Mouse (Mus musculus) lung, embryonic 15.5 days (tissue): ENCODE data around the gene Arhgef3. TPM values are rescaled to one million over a fixed set of nuclear protein-coding genes. Genes with fewer than 3 reads are reported as not detected.

Source experiments
- ATAC-seq: fragments of 200-750 bp; cut with Nextera tagmentation; 2 replicates; pipeline ENCODE4 v1.8.0; 2017; ENCODE audit warnings: moderate number of reproducible peaks, borderline replicate concordance; ENCODE audit not compliant: low FRiP score, low TSS enrichment; ENCODE audit errors: extremely low read depth
- H3K27ac ChIP-seq: fragments of 300-500 bp; sonication (generic); 2 replicates; pipeline ENCODE4 v1.5.1; 2015; ENCODE audit warnings: moderate library complexity, mild to moderate bottlenecking, inconsistent platforms
- H3K27me3 ChIP-seq: fragments of 300-500 bp; sonication (generic); 2 replicates; pipeline ENCODE4 v1.6.1; 2015; ENCODE audit warnings: inconsistent platforms
- H3K36me3 ChIP-seq: fragments of 300-500 bp; sonication (generic); 2 replicates; pipeline ENCODE4 v1.6.1; 2015; ENCODE audit warnings: inconsistent platforms
- H3K4me1 ChIP-seq: fragments of 300-500 bp; sonication (generic); 2 replicates; pipeline ENCODE4 v1.6.1; 2015; ENCODE audit warnings: inconsistent platforms
- H3K4me2 ChIP-seq: fragments of 300-500 bp; sonication (generic); 2 replicates; pipeline ENCODE4 v1.6.1; 2015; ENCODE audit warnings: inconsistent platforms, mild to moderate bottlenecking, moderate library complexity
- H3K4me3 ChIP-seq: fragments of 300-500 bp; sonication (generic); 2 replicates; pipeline ENCODE4 v1.5.1; 2015; ENCODE audit warnings: mild to moderate bottlenecking, inconsistent platforms
- H3K9ac ChIP-seq: fragments of 300-500 bp; sonication (generic); 2 replicates; pipeline ENCODE4 v1.6.1; 2015; ENCODE audit warnings: inconsistent platforms
- H3K9me3 ChIP-seq: fragments of 300-500 bp; sonication (generic); 2 replicates; pipeline ENCODE4 v1.6.1; 2016; ENCODE audit warnings: inconsistent platforms
- WGBS: fragments of 180-500 bp; shearing (Covaris S2); methylation state at CpG from one replicate; pipeline ENCODE4 v1.1.7; 2015; 5-methylcytosine and 5-hydroxymethylcytosine counted together
- polyA plus RNA-seq: library from polyadenylated mRNA; unstranded; fragments of >200 nt; fragmentation: Nextera tagmentation; extraction: Ambion mirVana; gene quantifications from 2 replicates; pipeline ENCODE4 v1.2.1, GENCODE M21; 2015

Gene Arhgef3
- polyA plus RNA-seq, 1 experiment from 2014 or later, result 10.9 TPM

GRCm38 (mm10) chr14:27283956-27284355 lies 169.3 kb downstream of the Arhgef3 start:
- Histone ChIP-seq H3K27ac (no peak overlapping the region), H3K36me3 (no peaks in the 10 kb centered on the region), H3K27me3 (no peaks in the 10 kb centered on the region), H3K9ac (no peak overlapping the region), H3K4me1 (no peaks in the 10 kb centered on the region), H3K9me3 (no peaks in the 10 kb centered on the region), H3K4me3 (no peak overlapping the region), H3K4me2 (no peak overlapping the region)
- no peak for ATAC-seq

- 18% methylated on average over 4 of the region's 4 CpGs for WGBS
Measured at GRCm38 (mm10) chr14:27286202-27286601, 171.5 kb downstream of the Arhgef3 start.

GRCm38 (mm10) chr14:27289053-27289452 lies 174.4 kb downstream of the Arhgef3 start:
- Histone ChIP-seq H3K4me1 (no peaks in the 10 kb centered on the region), H3K9ac (no peak overlapping the region), H3K27ac (no peak overlapping the region), H3K4me3 (no peak overlapping the region), H3K9me3 (no peaks in the 10 kb centered on the region), H3K4me2 (no peak overlapping the region), H3K36me3 (no peaks in the 10 kb centered on the region), H3K27me3 (no peaks in the 10 kb centered on the region)
- WGBS, result 60% methylated on average over 5 of the region's 5 CpGs
- no peak for ATAC-seq

More at GRCm38 (mm10) chr14:27286202-27286601, 171.5 kb downstream of the Arhgef3 start:
- H3K9me3 ChIP-seq, result no peaks in the 10 kb centered on the region
- no peaks in the 10 kb centered on the region for H3K27me3 ChIP-seq
- no peak overlapping the region for H3K9ac ChIP-seq
- no peak overlapping the region for H3K27ac ChIP-seq
- no peak overlapping the region for H3K4me2 ChIP-seq
- no peak overlapping the region for H3K4me3 ChIP-seq
- H3K36me3 ChIP-seq, result no peaks in the 10 kb centered on the region
- no peaks in the 10 kb centered on the region for H3K4me1 ChIP-seq
- ATAC-seq, result no peak

GRCm38 (mm10) chr14:27292101-27292500 lies 177.4 kb downstream of the Arhgef3 start:
- Histone ChIP-seq H3K9ac (no peak overlapping the region), H3K27me3 (no peaks in the 10 kb centered on the region), H3K4me1 (no peaks in the 10 kb centered on the region), H3K4me2 (no peak overlapping the region), H3K27ac (no peak overlapping the region), H3K9me3 (no peaks in the 10 kb centered on the region), H3K36me3 (no peaks in the 10 kb centered on the region), H3K4me3 (no peak overlapping the region)
- ATAC-seq, result no peak
- WGBS, result 81% methylated on average over 6 of the region's 6 CpGs

GRCm38 (mm10) chr14:27295821-27296220 lies 181.1 kb downstream of the Arhgef3 start:
- H3K27ac ChIP-seq, result no peak overlapping the region
- no peak overlapping the region for H3K9ac ChIP-seq
- no peak overlapping the region for H3K4me3 ChIP-seq
- H3K4me2 ChIP-seq, result no peak overlapping the region
- no peaks in the 10 kb centered on the region for H3K4me1 ChIP-seq
- H3K36me3 ChIP-seq, result no peaks in the 10 kb centered on the region
- H3K9me3 ChIP-seq, result no peaks in the 10 kb centered on the region
- H3K27me3 ChIP-seq, result no peaks in the 10 kb centered on the region
- no peak for ATAC-seq
- 81% methylated on average over 7 of the region's 7 CpGs for WGBS

- Histone ChIP-seq H3K4me3 (no peak overlapping the region), H3K27me3 (no peaks in the 10 kb centered on the region), H3K27ac (no peak overlapping the region), H3K4me2 (no peak overlapping the region), H3K36me3 (no peaks in the 10 kb centered on the region), H3K9me3 (no peaks in the 10 kb centered on the region), H3K4me1 (no peaks in the 10 kb centered on the region), H3K9ac (no peak overlapping the region)
- WGBS, result 53% methylated on average over 5 of the region's 5 CpGs
- ATAC-seq, result no peak
Measured at GRCm38 (mm10) chr14:27296987-27297386, 182.3 kb downstream of the Arhgef3 start.

- H3K9ac ChIP-seq, result no peak overlapping the region
- H3K36me3 ChIP-seq, result no peaks in the 10 kb centered on the region
- H3K9me3 ChIP-seq, result no peaks in the 10 kb centered on the region
- WGBS, result 43% methylated on average over 2 of the region's 2 CpGs
- no peaks in the 10 kb centered on the region for H3K4me1 ChIP-seq
- H3K4me3 ChIP-seq, result no peak overlapping the region
- H3K27ac ChIP-seq, result no peak overlapping the region
- H3K4me2 ChIP-seq, result no peak overlapping the region
- ATAC-seq, result no peak
- no peaks in the 10 kb centered on the region for H3K27me3 ChIP-seq
Measured at GRCm38 (mm10) chr14:27298875-27299274, 184.2 kb downstream of the Arhgef3 start.

GRCm38 (mm10) chr14:27299705-27300104 lies 185.0 kb downstream of the Arhgef3 start:
- Histone ChIP-seq H3K4me3 (no peak overlapping the region), H3K36me3 (no peaks in the 10 kb centered on the region), H3K27ac (no peak overlapping the region), H3K4me2 (no peak overlapping the region), H3K9me3 (no peaks in the 10 kb centered on the region), H3K9ac (no peak overlapping the region), H3K27me3 (no peaks in the 10 kb centered on the region), H3K4me1 (no peaks in the 10 kb centered on the region)
- no peak for ATAC-seq
- WGBS, result 47% methylated on average over 4 of the region's 4 CpGs

- Histone ChIP-seq H3K36me3 (no peaks in the 10 kb centered on the region), H3K4me1 (no peaks in the 10 kb centered on the region), H3K9me3 (no peaks in the 10 kb centered on the region), H3K4me3 (no peak overlapping the region), H3K27ac (no peak overlapping the region), H3K27me3 (no peaks in the 10 kb centered on the region), H3K4me2 (no peak overlapping the region), H3K9ac (no peak overlapping the region)
- no peak for ATAC-seq
- 62% methylated on average over 5 of the region's 5 CpGs for WGBS
Measured at GRCm38 (mm10) chr14:27301768-27302499, 187.2 kb downstream of the Arhgef3 start.

GRCm38 (mm10) chr14:27303294-27303693 lies 188.6 kb downstream of the Arhgef3 start:
- Histone ChIP-seq H3K4me2 (no peak overlapping the region), H3K4me3 (no peak overlapping the region), H3K36me3 (no peaks in the 10 kb centered on the region), H3K9ac (no peak overlapping the region), H3K9me3 (no peaks in the 10 kb centered on the region), H3K27me3 (no peaks in the 10 kb centered on the region), H3K4me1 (no peaks in the 10 kb centered on the region), H3K27ac (no peak overlapping the region)
- 62% methylated on average over 4 of the region's 4 CpGs for WGBS
- no peak for ATAC-seq

- no peak for ATAC-seq
- H3K9me3 ChIP-seq, result no peaks in the 10 kb centered on the region
- no peaks in the 10 kb centered on the region for H3K36me3 ChIP-seq
- no peaks in the 10 kb centered on the region for H3K4me1 ChIP-seq
- 58% methylated on average over 4 of the region's 4 CpGs for WGBS
- H3K9ac ChIP-seq, result no peak overlapping the region
- no peak overlapping the region for H3K4me3 ChIP-seq
- H3K4me2 ChIP-seq, result no peak overlapping the region
- H3K27me3 ChIP-seq, result no peaks in the 10 kb centered on the region
- no peak overlapping the region for H3K27ac ChIP-seq
Measured at GRCm38 (mm10) chr14:27304408-27304807, 189.7 kb downstream of the Arhgef3 start.

GRCm38 (mm10) chr14:27308761-27309160 lies 194.1 kb downstream of the Arhgef3 start:
- Histone ChIP-seq H3K27me3 (no peaks in the 10 kb centered on the region), H3K4me1 (no peaks in the 10 kb centered on the region)
- WGBS, result 55% methylated on average over 3 of the region's 3 CpGs

More at GRCm38 (mm10) chr14:27308761-27309160, 194.1 kb downstream of the Arhgef3 start:
- no peak for ATAC-seq
- H3K9me3 ChIP-seq, result no peaks in the 10 kb centered on the region
- no peak overlapping the region for H3K4me3 ChIP-seq
- H3K36me3 ChIP-seq, result no peaks in the 10 kb centered on the region
- no peak overlapping the region for H3K9ac ChIP-seq
- no peak overlapping the region for H3K4me2 ChIP-seq
- H3K27ac ChIP-seq, result no peak overlapping the region
